10 mouse cellular contexts compared by ENCODE assay signal in the genomic region with DNA sequence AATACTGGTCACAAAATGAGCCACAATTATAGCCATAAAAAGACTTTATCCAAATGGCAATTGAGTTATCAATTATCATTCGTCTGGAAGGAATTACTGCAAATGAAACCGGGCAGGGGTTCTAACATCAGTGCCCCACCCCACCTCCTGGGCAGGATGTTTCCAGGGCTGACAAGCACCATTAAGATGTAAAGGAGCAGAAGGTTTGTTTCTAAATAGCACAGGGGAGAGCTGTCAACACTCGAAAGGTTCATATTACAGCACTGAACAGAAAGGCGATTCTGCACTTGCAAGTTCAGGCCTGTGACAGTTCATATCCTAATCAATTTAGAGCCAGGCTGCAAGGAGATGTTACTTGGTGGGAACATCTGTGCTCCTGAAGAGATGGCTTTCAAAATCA. TPM values are rescaled to one million over a fixed set of nuclear protein-coding genes. Genes with fewer than 3 reads are reported as not detected.
DNase-seq lines count a peak whose midpoint lies in the region; ATAC-seq and TF ChIP-seq lines count a peak whose summit lies in the region.
"Had no signal": no experiment of that assay in that cellular context is flagged by ENCODE, and none has a peak within 500 bp of the region (broad histone marks: within the 10 kb centered on the region; RNA-seq: fewer than 3 reads in every experiment).

No protein-coding gene starts in this region.

- no peak for TF ChIP-seq CTCF in E14TG2a.4 (conservative IDR thresholded peaks at IDR 0.05; ENCODE audit: low read length)
- TF ChIP-seq CTCF in intestine, postnatal 0 days (IDR thresholded peaks at IDR 0.05; ENCODE audit: low read depth) = no peak

- H3K4me1 ChIP-seq in heart, embryonic 13.5 days = peaks cover 70% of the 10 kb centered on the region
- peaks cover 68% of the 10 kb centered on the region for H3K4me1 ChIP-seq in E14TG2a.4 (replicated peaks; ENCODE audit: low read depth, low read length)
- peaks cover 44% of the 10 kb centered on the region for H3K4me1 ChIP-seq in embryonic facial prominence, embryonic 13.5 days
- H3K4me1 ChIP-seq in intestine, postnatal 0 days (replicated peaks; ENCODE audit: control insufficient read depth, insufficient read depth, low read length) = peaks cover 7% of the 10 kb centered on the region

- H3K27me3 ChIP-seq in heart, embryonic 13.5 days (replicated peaks) = no peaks in the 10 kb centered on the region
- no peaks in the 10 kb centered on the region for H3K27me3 ChIP-seq in E14TG2a.4 (ENCODE audit: insufficient read depth, low read length)
- peaks cover 8% of the 10 kb centered on the region for H3K27me3 ChIP-seq in embryonic facial prominence, embryonic 13.5 days
- H3K27me3 ChIP-seq in intestine, postnatal 0 days (replicated peaks; ENCODE audit: control insufficient read depth, insufficient read depth, low read length) = no peaks in the 10 kb centered on the region

- no peak overlapping the region for H3K27ac ChIP-seq in heart, embryonic 13.5 days (replicated peaks)
- H3K27ac ChIP-seq in embryonic facial prominence, embryonic 13.5 days = no peak overlapping the region
- H3K27ac ChIP-seq in intestine, postnatal 0 days (ENCODE audit: low read depth, low read length) = no peak overlapping the region

- H3K4me2 ChIP-seq in heart, embryonic 13.5 days = peak overlapping the region; percentile 91
- H3K4me2 ChIP-seq in embryonic facial prominence, embryonic 13.5 days = peak overlapping the region; percentile 82
- H3K4me2 ChIP-seq in intestine, postnatal 0 days (replicated peaks; ENCODE audit: low read depth) = peak overlapping the region; percentile 22

- no peak for ATAC-seq in heart, embryonic 13.5 days (ENCODE audit: extremely low read depth, insufficient number of reproducible peaks, low FRiP score, low TSS enrichment)
- no peak for ATAC-seq in embryonic facial prominence, embryonic 13.5 days (ENCODE audit: insufficient number of reproducible peaks, insufficient read depth, low FRiP score, low TSS enrichment, low read depth)
- ATAC-seq in intestine, postnatal 0 days = no peak
- no peak for ATAC-seq in frontal cortex, adult (ENCODE audit: low TSS enrichment)

- 18% methylated on average over 4 of the region's 4 CpGs for WGBS in heart, embryonic 13.5 days
- 7% methylated on average over 4 of the region's 4 CpGs for WGBS in embryonic facial prominence, embryonic 13.5 days
- 45% methylated on average over 4 of the region's 4 CpGs for WGBS in intestine, postnatal 0 days

- H3K4me3 ChIP-seq in heart, embryonic 13.5 days = peak overlapping the region; percentile 81; the same call in 1 of the 2 replicates
- peak overlapping the region; percentile 85 for H3K4me3 ChIP-seq in E14TG2a.4 (replicated peaks; ENCODE audit: low read length)
- H3K4me3 ChIP-seq in embryonic facial prominence, embryonic 13.5 days = no peak overlapping the region
- no peak overlapping the region for H3K4me3 ChIP-seq in intestine, postnatal 0 days (ENCODE audit: low read depth, low read length)

- no peaks in the 10 kb centered on the region for H3K36me3 ChIP-seq in heart, embryonic 13.5 days
- 0 out of 2 replicates have a peak, but pooled peaks cover under 1% of the 10 kb centered on the region for H3K36me3 ChIP-seq in E14TG2a.4 (ENCODE audit: insufficient read depth, low read length)
- no peaks in the 10 kb centered on the region for H3K36me3 ChIP-seq in embryonic facial prominence, embryonic 13.5 days
- H3K36me3 ChIP-seq in intestine, postnatal 0 days (ENCODE audit: control insufficient read depth, insufficient read depth) = no peaks in the 10 kb centered on the region

- no peak for DNase-seq in heart, adult 9 months (ENCODE audit: low spot score in 2 of 2)
- no peak for DNase-seq in layer of hippocampus, adult 9-11 months
- no peak for DNase-seq in adrenal gland, postnatal 25 days
- DNase-seq: heart, adult 11 months; thymus, postnatal 25 days had no signal

- H3K9ac ChIP-seq in heart, embryonic 13.5 days = no peak overlapping the region
- 0 out of 2 replicates have a peak overlapping the region, but pooled peaks have one; percentile 12 for H3K9ac ChIP-seq in embryonic facial prominence, embryonic 13.5 days
- no peak overlapping the region for H3K9ac ChIP-seq in intestine, postnatal 0 days (ENCODE audit: low read depth, low read length)

- H3K9me3 ChIP-seq in heart, embryonic 13.5 days = no peaks in the 10 kb centered on the region
- H3K9me3 ChIP-seq in E14TG2a.4 (ENCODE audit: low read length) = no peaks in the 10 kb centered on the region
- H3K9me3 ChIP-seq in embryonic facial prominence, embryonic 13.5 days = no peaks in the 10 kb centered on the region
- no peaks in the 10 kb centered on the region for H3K9me3 ChIP-seq in intestine, postnatal 0 days (ENCODE audit: control insufficient read depth)

RNA-seq across cellular contexts. Expression of a gene that starts 3.3 kb away (rescaled TPM):
- polyA plus RNA-seq in heart, embryonic 13.5 days (2015; fragmentation: Nextera tagmentation; extraction: Ambion mirVana) = 55.0 and 59.1 TPM in 2 replicates
- 68.2 and 73.0 TPM in 2 replicates for polyA plus RNA-seq in embryonic facial prominence, embryonic 13.5 days (2015; fragmentation: Nextera tagmentation; extraction: Ambion mirVana)
- 87.7 and 92.6 TPM in 2 replicates for polyA plus RNA-seq in intestine, postnatal 0 days (2015; fragmentation: Nextera tagmentation; extraction: Ambion mirVana)
- 164 and 181 TPM in 2 replicates for total RNA-seq in adrenal gland, postnatal 25 days (2021)

Comparison
In these comparisons a context has a peak if more than half of its experiments do, and no peak if none do; other contexts are left out.
1. H3K4me2 ChIP-seq: peak in every context shown above with its lines; median percentile 91 in heart, embryonic 13.5 days; 82 in embryonic facial prominence, embryonic 13.5 days; 22 in intestine, postnatal 0 days.
2. H3K4me3 ChIP-seq: peak in heart, embryonic 13.5 days (single experiment) and E14TG2a.4 (single experiment); none in embryonic facial prominence, embryonic 13.5 days (single experiment) and intestine, postnatal 0 days (single experiment).